Mouse (Mus musculus) olfactory bulb, adult 2 months (tissue): ENCODE data around the gene Fgfr2.

ENCODE experiments used
- CTCF ChIP-seq: fragments of 200-500 bp; IDR thresholded peaks from 2 replicates; pipeline ENCODE4 v1.5.1; 2012; ENCODE audit warnings: low read depth, mild to moderate bottlenecking, low read length, moderate library complexity; ENCODE audit not compliant: insufficient read depth
- POLR2A ChIP-seq: fragments of 200-500 bp; IDR thresholded peaks from 2 replicates; pipeline ENCODE4 v1.6.1; 2012; ENCODE audit warnings: mild to moderate bottlenecking, low read depth, low read length, moderate library complexity; ENCODE audit not compliant: insufficient read depth

- TF ChIP-seq CTCF = no peak
- no peak for TF ChIP-seq POLR2A
These were observed 951.4 kb downstream of the Fgfr2 start for GRCm38 (mm10) chr7:132171716-132172115.
